Mouse (Mus musculus): Measurements from ENCODE around the gene Fam168b. TPM values are rescaled to one million over a fixed set of nuclear protein-coding genes. Genes with fewer than 3 reads are reported as not detected.

Gene Fam168b
- total and polyA plus RNA-seq, 3 experiments, result 47.6 to 148 (median 50.6) TPM

DNA sequence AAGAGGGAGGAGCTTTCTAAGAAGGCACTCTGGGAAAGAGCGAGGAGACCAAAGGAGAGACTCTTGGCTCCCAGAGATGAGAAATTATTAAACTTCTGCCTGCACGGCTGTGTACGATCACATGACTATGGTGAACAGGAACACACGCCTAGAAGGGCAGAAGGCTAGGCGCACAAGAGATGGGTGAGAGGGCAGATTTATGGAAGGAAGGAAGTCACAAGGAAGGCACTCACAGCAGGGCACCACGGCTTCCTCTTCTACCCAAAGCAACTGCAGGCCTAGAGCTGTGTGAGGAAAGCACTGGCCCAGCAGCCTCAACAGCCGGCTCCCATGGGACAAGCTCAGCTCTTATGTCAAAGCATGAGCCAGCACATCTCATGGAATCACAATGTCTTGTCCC is 15.0 kb downstream of the Fam168b start:
- DNase-seq, result peak in 1 of 2 experiments; percentile 45

DNA sequence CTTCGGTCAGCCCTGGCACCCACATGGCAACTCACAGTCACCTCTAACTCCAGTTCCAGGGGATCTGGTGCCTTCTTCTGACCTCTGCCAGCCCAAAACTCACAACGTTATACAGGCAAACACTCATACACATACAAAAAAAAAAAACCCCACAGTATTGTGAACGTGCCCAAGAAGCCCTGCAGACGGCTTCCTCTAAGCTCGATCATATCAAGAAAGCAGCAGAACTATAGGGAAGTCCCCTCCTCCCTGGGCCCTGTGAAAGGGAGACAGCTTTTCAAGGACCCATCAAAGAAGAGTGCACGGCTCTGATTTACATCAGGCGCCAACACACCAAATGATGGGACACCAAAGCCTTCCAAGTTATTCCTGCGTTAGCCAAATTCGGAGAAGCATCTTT is 17.0 kb downstream of the Fam168b start:
- DNase-seq, result no peak
- H3K36me3 ChIP-seq (ENCODE audit: control insufficient read depth, insufficient read depth, low read length), result peaks cover 29% of the 10 kb centered on the region
- 66% methylated on average over 9 of the region's 9 CpGs for WGBS
- peaks cover 16% of the 10 kb centered on the region for H3K79me2 ChIP-seq (replicated peaks; ENCODE audit: control insufficient read depth, insufficient read depth, low read length)
- no peak overlapping the region for H3K9ac ChIP-seq (ENCODE audit: low read depth, low read length)
- peaks cover 15% of the 10 kb centered on the region for H3K4me1 ChIP-seq (ENCODE audit: control insufficient read depth, insufficient read depth, low read length)
- intact Hi-C loops (cut with DNase I), result no loop called here
- no peaks in the 10 kb centered on the region for H3K27me3 ChIP-seq (ENCODE audit: control insufficient read depth, insufficient read depth, low read length)
- no peak overlapping the region for H3K27ac ChIP-seq
- H3K4me3 ChIP-seq, result no peak overlapping the region
- no peak for TF ChIP-seq POLR2A (IDR thresholded peaks at IDR 0.05; ENCODE audit: insufficient read depth, low read depth, low read length)
- TF ChIP-seq CTCF (IDR thresholded peaks at IDR 0.05), result no peak
- no peak for TF ChIP-seq EP300 (IDR thresholded peaks at IDR 0.05; ENCODE audit: insufficient read depth, low read depth, low read length)

More for the DNA sequence above, 15.0 kb downstream of the Fam168b start:
- Histone ChIP-seq H3K36me3 (ENCODE audit: control insufficient read depth, insufficient read depth, low read length) (peaks cover 34% of the 10 kb centered on the region), H3K79me2 (replicated peaks; ENCODE audit: control insufficient read depth, insufficient read depth, low read length) (peaks cover 12% of the 10 kb centered on the region), H3K4me1 (ENCODE audit: control insufficient read depth, insufficient read depth, low read length) (peaks cover 19% of the 10 kb centered on the region), H3K4me3 (no peak overlapping the region), H3K27me3 (ENCODE audit: control insufficient read depth, insufficient read depth, low read length) (no peaks in the 10 kb centered on the region), H3K9ac (ENCODE audit: low read depth, low read length) (no peak overlapping the region), H3K27ac (no peak overlapping the region)
- intact Hi-C loops (cut with DNase I), result no loop called here
- no peak for TF ChIP-seq EP300 (IDR thresholded peaks at IDR 0.05; ENCODE audit: insufficient read depth, low read depth, low read length)
- no peak for TF ChIP-seq POLR2A (IDR thresholded peaks at IDR 0.05; ENCODE audit: insufficient read depth, low read depth, low read length)
- TF ChIP-seq CTCF (IDR thresholded peaks at IDR 0.05), result no peak
- WGBS, result 61% methylated on average over 7 of the region's 7 CpGs

DNA sequence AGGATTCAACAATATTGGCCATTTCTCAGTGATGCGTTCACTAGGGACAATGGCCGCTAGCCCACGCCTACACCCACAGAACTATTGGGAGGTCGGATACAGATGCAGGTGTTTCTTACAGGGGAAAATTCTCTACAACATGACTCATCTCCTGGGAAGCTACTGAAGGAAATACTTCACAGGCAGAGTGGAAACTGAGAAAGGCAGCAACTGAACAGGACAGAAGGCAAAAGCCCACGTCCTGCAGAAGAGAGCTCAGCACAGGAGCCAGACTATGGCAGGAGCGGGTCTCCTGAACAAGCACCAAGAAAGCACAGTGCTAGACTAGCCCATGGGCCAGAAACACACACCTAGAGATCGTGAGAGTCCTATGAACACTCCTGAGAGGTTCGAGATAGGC is 18.7 kb downstream of the Fam168b start:
- Histone ChIP-seq H3K79me2 (replicated peaks; ENCODE audit: control insufficient read depth, insufficient read depth, low read length) (peaks cover 13% of the 10 kb centered on the region), H3K4me3 (no peak overlapping the region), H3K9ac (ENCODE audit: low read depth, low read length) (no peak overlapping the region), H3K27ac (no peak overlapping the region), H3K27me3 (ENCODE audit: control insufficient read depth, insufficient read depth, low read length) (no peaks in the 10 kb centered on the region), H3K36me3 (ENCODE audit: control insufficient read depth, insufficient read depth, low read length) (peaks cover 24% of the 10 kb centered on the region), H3K4me1 (ENCODE audit: control insufficient read depth, insufficient read depth, low read length) (peaks cover 14% of the 10 kb centered on the region)
- 56% methylated on average over 8 of the region's 8 CpGs for WGBS
- no peak for DNase-seq
- intact Hi-C loops (cut with DNase I), result no loop called here
- TF ChIP-seq EP300 (IDR thresholded peaks at IDR 0.05; ENCODE audit: insufficient read depth, low read depth, low read length) (no peak), CTCF (IDR thresholded peaks at IDR 0.05) (no peak), POLR2A (IDR thresholded peaks at IDR 0.05; ENCODE audit: insufficient read depth, low read depth, low read length) (no peak)

DNA sequence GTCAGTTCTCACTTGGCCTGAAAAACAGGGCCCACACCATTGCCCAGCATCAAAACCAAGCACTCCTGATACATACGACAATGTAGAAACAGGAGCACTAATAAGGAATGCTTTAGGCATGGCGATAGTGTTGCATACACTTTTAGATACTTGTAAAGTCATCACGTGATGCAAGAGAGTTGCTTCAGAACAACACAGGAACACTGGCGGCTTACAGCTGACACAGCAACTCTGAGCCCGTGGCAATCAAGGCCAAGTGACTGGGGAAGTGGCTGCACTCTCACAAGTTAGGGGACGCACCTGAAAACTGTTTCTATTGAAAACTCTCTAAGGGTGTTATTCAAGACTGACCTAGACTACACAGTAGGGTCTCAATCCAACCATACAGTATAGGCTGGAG is 19.5 kb downstream of the Fam168b start:
- peaks cover 11% of the 10 kb centered on the region for H3K4me1 ChIP-seq (ENCODE audit: control insufficient read depth, insufficient read depth, low read length)
- peak in 1 of 2 experiments; percentile 28 for DNase-seq
- H3K4me3 ChIP-seq, result no peak overlapping the region
- H3K27me3 ChIP-seq (ENCODE audit: control insufficient read depth, insufficient read depth, low read length), result no peaks in the 10 kb centered on the region
- intact Hi-C loops (cut with DNase I), result no loop called here
- H3K9ac ChIP-seq (ENCODE audit: low read depth, low read length), result no peak overlapping the region
- peaks cover 11% of the 10 kb centered on the region for H3K79me2 ChIP-seq (replicated peaks; ENCODE audit: control insufficient read depth, insufficient read depth, low read length)
- peaks cover 18% of the 10 kb centered on the region for H3K36me3 ChIP-seq (ENCODE audit: control insufficient read depth, insufficient read depth, low read length)
- no peak overlapping the region for H3K27ac ChIP-seq
- WGBS, result 69% methylated on average over 6 of the region's 6 CpGs
- TF ChIP-seq EP300 (IDR thresholded peaks at IDR 0.05; ENCODE audit: insufficient read depth, low read depth, low read length) (no peak), CTCF (IDR thresholded peaks at IDR 0.05) (no peak), POLR2A (IDR thresholded peaks at IDR 0.05; ENCODE audit: insufficient read depth, low read depth, low read length) (no peak)

DNA sequence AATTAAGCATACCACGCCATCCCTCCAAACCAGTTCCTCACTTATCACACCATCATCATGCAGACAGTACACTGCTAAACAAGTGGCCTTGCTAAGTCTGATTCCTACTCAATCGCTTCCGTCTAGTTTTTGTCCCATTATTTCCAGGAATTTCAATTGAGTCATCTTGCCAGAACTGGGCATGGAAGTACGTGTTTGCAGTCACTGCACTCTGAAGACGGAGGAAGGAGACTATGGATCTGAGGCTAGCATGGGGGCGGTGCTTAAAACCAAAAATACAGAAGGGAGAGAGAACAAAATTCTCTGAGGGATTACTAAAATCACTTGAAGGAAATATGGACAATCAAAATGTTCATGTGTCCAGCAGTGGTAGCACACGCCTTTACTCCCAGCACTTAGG is 20.1 kb downstream of the Fam168b start:
- H3K27me3 ChIP-seq (ENCODE audit: control insufficient read depth, insufficient read depth, low read length), result no peaks in the 10 kb centered on the region
- TF ChIP-seq EP300 (IDR thresholded peaks at IDR 0.05; ENCODE audit: insufficient read depth, low read depth, low read length) (no peak), CTCF (IDR thresholded peaks at IDR 0.05) (no peak), POLR2A (IDR thresholded peaks at IDR 0.05; ENCODE audit: insufficient read depth, low read depth, low read length) (no peak)
- 83% methylated on average over 7 of the region's 7 CpGs for WGBS
- H3K36me3 ChIP-seq (ENCODE audit: control insufficient read depth, insufficient read depth, low read length), result peaks cover 14% of the 10 kb centered on the region
- H3K9ac ChIP-seq (ENCODE audit: low read depth, low read length), result no peak overlapping the region
- H3K79me2 ChIP-seq (replicated peaks; ENCODE audit: control insufficient read depth, insufficient read depth, low read length), result peaks cover 7% of the 10 kb centered on the region
- intact Hi-C loops (cut with DNase I), result no loop called here
- no peak overlapping the region for H3K4me3 ChIP-seq
- no peak overlapping the region for H3K27ac ChIP-seq
- DNase-seq, result no peak
- H3K4me1 ChIP-seq (ENCODE audit: control insufficient read depth, insufficient read depth, low read length), result peaks cover 7% of the 10 kb centered on the region

DNA sequence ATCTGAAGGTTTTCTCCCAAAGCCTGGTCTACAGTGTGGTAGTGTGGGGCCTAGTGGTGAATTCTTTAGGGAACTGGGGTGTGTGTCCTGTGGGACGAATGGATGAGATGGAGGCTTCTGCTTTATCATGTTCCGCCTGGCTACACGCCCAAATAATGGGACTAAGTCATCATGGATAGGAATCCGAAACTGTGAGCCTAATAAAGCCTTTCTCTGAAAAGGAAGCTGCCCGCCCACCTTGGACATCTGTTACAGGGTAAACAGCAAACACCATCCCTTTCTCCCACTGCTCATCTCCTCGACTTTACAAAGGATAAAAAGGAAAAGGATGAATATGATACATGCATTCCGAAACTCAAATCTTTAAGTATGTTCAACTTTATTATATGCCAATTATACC is 20.9 kb downstream of the Fam168b start:
- Histone ChIP-seq H3K27ac (no peak overlapping the region), H3K4me3 (no peak overlapping the region), H3K9ac (ENCODE audit: low read depth, low read length) (no peak overlapping the region), H3K36me3 (ENCODE audit: control insufficient read depth, insufficient read depth, low read length) (peaks cover 8% of the 10 kb centered on the region), H3K4me1 (ENCODE audit: control insufficient read depth, insufficient read depth, low read length) (peaks cover 6% of the 10 kb centered on the region), H3K79me2 (replicated peaks; ENCODE audit: control insufficient read depth, insufficient read depth, low read length) (peaks cover 7% of the 10 kb centered on the region), H3K27me3 (ENCODE audit: control insufficient read depth, insufficient read depth, low read length) (no peaks in the 10 kb centered on the region)
- intact Hi-C loops (cut with DNase I), result no loop called here
- TF ChIP-seq POLR2A (IDR thresholded peaks at IDR 0.05; ENCODE audit: insufficient read depth, low read depth, low read length) (no peak), EP300 (IDR thresholded peaks at IDR 0.05; ENCODE audit: insufficient read depth, low read depth, low read length) (no peak), CTCF (IDR thresholded peaks at IDR 0.05) (no peak)
- WGBS, result 82% methylated on average over 7 of the region's 7 CpGs
- no peak for DNase-seq
